Mouse (Mus musculus) midbrain, embryonic 15.5 days (tissue): ENCODE measurements around the gene E330021D16Rik. TPM values are rescaled to one million over a fixed set of nuclear protein-coding genes. Genes with fewer than 3 reads are reported as not detected.

Experiments used
- ATAC-seq: fragments of 200-750 bp; cut with Nextera tagmentation; replicated peaks from 2 replicates; pipeline ENCODE4 v1.8.0; 2017; ENCODE audit warnings: moderate TSS enrichment
- H3K27ac ChIP-seq: fragments of 300-500 bp; sonication (generic); 2 replicates; pipeline ENCODE4 v1.5.1; 2015; ENCODE audit warnings: mild to moderate bottlenecking, inconsistent platforms
- H3K27me3 ChIP-seq: fragments of 300-500 bp; sonication (generic); replicated peaks from 2 replicates; pipeline ENCODE4 v1.6.1; 2015; ENCODE audit warnings: inconsistent platforms
- H3K36me3 ChIP-seq: fragments of 300-500 bp; sonication (generic); replicated peaks from 2 replicates; pipeline ENCODE4 v1.6.1; 2015; ENCODE audit warnings: inconsistent platforms
- H3K4me1 ChIP-seq: fragments of 300-500 bp; sonication (generic); 2 replicates; pipeline ENCODE4 v1.6.1; 2015; ENCODE audit warnings: inconsistent platforms
- H3K4me2 ChIP-seq: fragments of 300-500 bp; sonication (generic); 2 replicates; pipeline ENCODE4 v1.6.1; 2015; ENCODE audit warnings: inconsistent platforms, mild to moderate bottlenecking, moderate library complexity
- H3K4me3 ChIP-seq: fragments of 300-500 bp; sonication (generic); 2 replicates; pipeline ENCODE4 v1.5.1; 2015; ENCODE audit warnings: mild to moderate bottlenecking, inconsistent platforms
- H3K9ac ChIP-seq: fragments of 300-500 bp; sonication (generic); 2 replicates; pipeline ENCODE4 v1.6.1; 2015; ENCODE audit warnings: mild to moderate bottlenecking, inconsistent platforms
- H3K9me3 ChIP-seq: fragments of 300-500 bp; sonication (generic); 2 replicates; pipeline ENCODE4 v1.6.1; 2016; ENCODE audit warnings: inconsistent platforms
- WGBS: fragments of 180-500 bp; shearing (Covaris S2); methylation state at CpG from one replicate; pipeline ENCODE4 v1.1.7; 2015; ENCODE audit warnings: mixed read lengths; 5-methylcytosine and 5-hydroxymethylcytosine counted together
- polyA plus RNA-seq: library from polyadenylated mRNA; unstranded; fragments of >200 nt; fragmentation: Nextera tagmentation; extraction: Ambion mirVana; gene quantifications from 2 replicates; pipeline ENCODE4 v1.2.1, GENCODE M21; 2015

Gene E330021D16Rik
- polyA plus RNA-seq, 1 experiment from 2014 or later: not detected

- Histone ChIP-seq H3K4me2 (no peak overlapping the region), H3K9ac (no peak overlapping the region), H3K4me1 (no peaks in the 10 kb centered on the region), H3K4me3 (no peak overlapping the region), H3K27ac (no peak overlapping the region), H3K9me3 (no peaks in the 10 kb centered on the region), H3K27me3 (no peaks in the 10 kb centered on the region), H3K36me3 (no peaks in the 10 kb centered on the region)
- 64% methylated on average over 8 of the region's 8 CpGs for WGBS
- no peak for ATAC-seq
These were observed 3.0 kb upstream of the E330021D16Rik start for GRCm38 (mm10) chr6:136418333-136418848.

DNA sequence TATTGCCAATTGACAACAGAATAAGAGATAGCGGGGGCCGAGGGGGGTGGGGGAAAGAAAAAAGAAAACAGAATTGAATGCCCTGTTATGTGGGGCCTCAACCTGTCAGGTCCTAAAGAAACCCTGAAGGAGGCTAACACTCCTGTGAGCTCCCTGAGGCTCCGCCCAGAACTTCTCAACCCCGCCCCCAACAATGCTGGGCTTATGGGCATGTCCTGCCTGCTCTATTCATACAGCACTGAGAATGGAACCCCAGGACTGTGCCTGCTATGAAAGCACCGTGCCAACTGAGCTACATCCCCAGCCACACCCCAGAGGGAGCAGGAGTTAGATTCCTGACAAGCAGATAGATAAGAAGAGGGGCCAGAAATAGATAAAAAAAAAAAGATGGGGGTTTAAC is 2.5 kb upstream of the E330021D16Rik start:
- no peaks in the 10 kb centered on the region for H3K9me3 ChIP-seq
- H3K4me1 ChIP-seq: no peaks in the 10 kb centered on the region
- H3K36me3 ChIP-seq: no peaks in the 10 kb centered on the region
- no peak overlapping the region for H3K27ac ChIP-seq
- no peaks in the 10 kb centered on the region for H3K27me3 ChIP-seq
- H3K4me3 ChIP-seq: no peak overlapping the region
- H3K9ac ChIP-seq: no peak overlapping the region
- ATAC-seq: no peak
- no peak overlapping the region for H3K4me2 ChIP-seq
- 65% methylated on average over 5 of the region's 5 CpGs for WGBS

DNA sequence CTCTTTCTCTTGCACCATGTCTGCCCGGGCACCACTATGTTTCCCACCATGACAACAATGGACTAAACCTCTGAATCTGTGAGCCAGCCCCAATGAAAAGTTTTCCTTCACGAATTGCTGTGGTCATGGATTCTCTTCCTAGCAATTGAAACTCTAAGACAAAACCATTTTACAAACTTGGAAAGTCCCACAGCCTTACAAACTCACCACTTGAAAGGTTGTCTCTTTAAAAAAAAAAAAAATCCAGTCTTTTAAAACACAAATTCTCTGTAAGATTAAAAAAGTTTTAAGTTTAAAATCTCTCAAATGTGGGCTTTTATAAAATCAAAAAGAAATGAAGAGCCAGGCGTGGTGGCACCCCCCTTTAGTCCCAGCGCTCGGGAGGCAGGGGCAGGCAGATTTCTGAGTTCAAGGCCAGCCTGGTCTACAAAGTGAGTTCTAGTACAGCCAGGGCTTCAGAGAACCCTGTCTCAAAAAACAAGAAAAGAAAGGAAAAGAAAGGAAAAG is 1.5 kb downstream of the E330021D16Rik start:
- H3K9me3 ChIP-seq: no peaks in the 10 kb centered on the region
- no peak overlapping the region for H3K9ac ChIP-seq

GRCm38 (mm10) chr6:136407608-136408192 is 7.7 kb downstream of the E330021D16Rik start:
- Histone ChIP-seq H3K4me1 (no peaks in the 10 kb centered on the region), H3K4me3 (no peak overlapping the region), H3K4me2 (no peak overlapping the region), H3K36me3 (no peaks in the 10 kb centered on the region), H3K9ac (no peak overlapping the region), H3K27me3 (no peaks in the 10 kb centered on the region), H3K27ac (no peak overlapping the region), H3K9me3 (no peaks in the 10 kb centered on the region)
- no peak for ATAC-seq
- WGBS: 83% methylated on average over 2 of the region's 2 CpGs

More for the DNA sequence above, 1.5 kb downstream of the E330021D16Rik start:
- H3K4me2 ChIP-seq: no peak overlapping the region
- ATAC-seq: no peak
- H3K27ac ChIP-seq: no peak overlapping the region
- no peaks in the 10 kb centered on the region for H3K27me3 ChIP-seq
- 88% methylated on average over 5 of the region's 5 CpGs for WGBS
- H3K4me3 ChIP-seq: no peak overlapping the region
- H3K36me3 ChIP-seq: no peaks in the 10 kb centered on the region
- H3K4me1 ChIP-seq: no peaks in the 10 kb centered on the region

DNA sequence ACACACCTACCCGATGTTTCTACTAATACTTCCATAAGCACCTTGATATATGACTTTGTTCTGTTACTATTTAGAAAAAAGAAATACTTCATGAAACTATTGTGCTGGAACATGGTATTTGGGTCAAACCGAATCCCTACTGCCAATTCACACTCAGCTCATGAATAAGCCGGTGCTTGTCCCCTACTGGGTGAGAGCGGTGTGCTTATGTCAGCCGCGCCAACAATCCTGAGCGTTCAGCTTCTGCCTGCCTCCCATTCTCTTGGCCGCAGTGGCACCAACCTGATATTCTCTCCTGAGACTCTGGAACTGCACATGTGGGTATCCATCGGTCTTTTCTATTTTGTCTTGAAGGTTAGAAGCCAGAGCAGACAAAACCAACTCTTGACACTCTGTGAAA is 18.5 kb downstream of the E330021D16Rik start:
- 90% methylated on average over 9 of the region's 9 CpGs for WGBS

GRCm38 (mm10) chr6:136390262-136390661 is 25.1 kb downstream of the E330021D16Rik start:
- WGBS: 33% methylated on average over 9 of the region's 9 CpGs
- Histone ChIP-seq H3K4me1 (0 out of 2 replicates have a peak, but pooled peaks cover 3% of the 10 kb centered on the region), H3K9me3 (no peaks in the 10 kb centered on the region), H3K36me3 (no peaks in the 10 kb centered on the region), H3K4me3 (no peak overlapping the region), H3K27ac (no peak overlapping the region), H3K4me2 (no peak overlapping the region), H3K27me3 (no peaks in the 10 kb centered on the region), H3K9ac (no peak overlapping the region)
- ATAC-seq: no peak

More for the DNA sequence above, 18.5 kb downstream of the E330021D16Rik start:
- no peak overlapping the region for H3K4me3 ChIP-seq
- no peak overlapping the region for H3K27ac ChIP-seq
- H3K9me3 ChIP-seq: no peaks in the 10 kb centered on the region
- ATAC-seq: no peak
- H3K36me3 ChIP-seq: no peaks in the 10 kb centered on the region
- no peaks in the 10 kb centered on the region for H3K4me1 ChIP-seq
- no peak overlapping the region for H3K4me2 ChIP-seq
- H3K27me3 ChIP-seq: no peaks in the 10 kb centered on the region
- H3K9ac ChIP-seq: no peak overlapping the region

GRCm38 (mm10) chr6:136385287-136385686 is 30.1 kb downstream of the E330021D16Rik start:
- no peaks in the 10 kb centered on the region for H3K27me3 ChIP-seq
- no peak overlapping the region for H3K9ac ChIP-seq
- 76% methylated on average over 7 of the region's 7 CpGs for WGBS
- H3K4me1 ChIP-seq: 0 out of 2 replicates have a peak, but pooled peaks cover 2% of the 10 kb centered on the region
- no peak overlapping the region for H3K4me3 ChIP-seq
- no peaks in the 10 kb centered on the region for H3K9me3 ChIP-seq
- ATAC-seq: no peak
- no peak overlapping the region for H3K27ac ChIP-seq
- H3K36me3 ChIP-seq: no peaks in the 10 kb centered on the region
- H3K4me2 ChIP-seq: no peak overlapping the region

DNA sequence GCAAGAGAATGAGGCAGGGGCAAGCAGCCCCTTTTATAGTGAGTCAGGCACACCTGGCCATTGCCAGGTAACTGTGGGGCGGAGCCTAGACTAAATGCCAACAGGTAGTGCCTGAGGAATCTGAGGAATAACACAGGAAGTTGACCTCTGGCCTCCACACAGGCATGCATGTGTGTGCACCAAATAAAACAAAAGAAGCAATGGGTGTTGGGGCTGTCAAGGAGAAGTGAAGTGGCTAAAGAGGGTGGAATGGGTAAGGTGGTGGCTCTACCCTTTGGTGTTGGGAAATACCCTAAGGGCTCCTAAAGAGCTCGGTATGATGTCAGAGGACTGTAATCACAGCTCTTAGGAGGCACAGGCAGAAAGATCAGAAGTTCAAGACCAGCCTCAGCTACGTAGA is 32.2 kb downstream of the E330021D16Rik start:
- WGBS: 91% methylated on average over 3 of the region's 3 CpGs
- Histone ChIP-seq H3K4me1 (no peaks in the 10 kb centered on the region), H3K4me2 (no peak overlapping the region), H3K36me3 (no peaks in the 10 kb centered on the region), H3K4me3 (no peak overlapping the region), H3K27me3 (no peaks in the 10 kb centered on the region), H3K9ac (no peak overlapping the region), H3K27ac (no peak overlapping the region), H3K9me3 (no peaks in the 10 kb centered on the region)
- no peak for ATAC-seq

GRCm38 (mm10) chr6:136376097-136376496 is 39.3 kb downstream of the E330021D16Rik start:
- H3K4me1 ChIP-seq: no peaks in the 10 kb centered on the region
- no peaks in the 10 kb centered on the region for H3K9me3 ChIP-seq
- H3K27ac ChIP-seq: no peak overlapping the region

DNA sequence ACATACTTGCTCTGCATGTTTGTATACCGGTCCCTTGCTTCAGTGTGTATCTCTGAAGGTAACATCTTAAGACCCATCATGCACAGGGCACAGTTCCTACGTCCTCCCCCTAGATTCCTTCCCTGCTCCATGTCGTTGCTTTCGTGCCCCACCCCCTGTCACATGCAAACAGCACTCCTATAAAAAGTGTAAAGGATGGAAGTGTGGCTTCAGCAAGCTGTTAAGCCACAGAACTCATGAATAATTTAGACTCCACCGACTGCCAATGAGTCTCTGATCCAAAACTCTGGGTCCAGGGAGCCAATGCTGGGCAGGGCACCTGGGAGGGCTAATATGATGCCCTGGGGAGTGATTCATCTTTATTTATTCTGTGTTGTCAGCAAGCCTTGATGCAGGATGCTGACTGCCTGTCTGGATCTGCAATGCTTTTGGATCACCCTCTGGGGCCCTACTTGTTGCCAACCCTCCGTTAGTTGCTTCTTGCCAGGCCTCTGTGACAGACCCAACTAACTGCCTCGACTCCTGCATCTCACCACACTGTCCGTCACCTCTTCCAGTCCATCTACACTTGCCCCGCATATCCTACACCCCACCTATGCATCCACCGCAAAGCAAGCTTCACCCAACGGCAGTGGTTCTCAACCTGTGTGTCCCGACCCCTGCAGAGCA is 50.8 kb downstream of the E330021D16Rik start:
- WGBS: 72% methylated on average over 12 of the region's 12 CpGs
- H3K27me3 ChIP-seq: no peaks in the 10 kb centered on the region

More at GRCm38 (mm10) chr6:136376097-136376496, 39.3 kb downstream of the E330021D16Rik start:
- no peak overlapping the region for H3K4me3 ChIP-seq
- H3K9ac ChIP-seq: no peak overlapping the region
- no peaks in the 10 kb centered on the region for H3K36me3 ChIP-seq
- no peaks in the 10 kb centered on the region for H3K27me3 ChIP-seq
- no peak overlapping the region for H3K4me2 ChIP-seq
- ATAC-seq: no peak

GRCm38 (mm10) chr6:136364008-136364407 is 51.4 kb downstream of the E330021D16Rik start:
- WGBS: 55% methylated on average over 4 of the region's 4 CpGs
- no peaks in the 10 kb centered on the region for H3K9me3 ChIP-seq
- H3K36me3 ChIP-seq: no peaks in the 10 kb centered on the region
- H3K27me3 ChIP-seq: no peaks in the 10 kb centered on the region
- no peak overlapping the region for H3K27ac ChIP-seq
- no peak overlapping the region for H3K9ac ChIP-seq
- ATAC-seq: no peak
- no peaks in the 10 kb centered on the region; the same call in 1 of the 2 replicates for H3K4me1 ChIP-seq
- no peak overlapping the region for H3K4me2 ChIP-seq
- H3K4me3 ChIP-seq: no peak overlapping the region

More for the DNA sequence above, 50.8 kb downstream of the E330021D16Rik start:
- H3K4me3 ChIP-seq: no peak overlapping the region
- no peaks in the 10 kb centered on the region; the same call in 1 of the 2 replicates for H3K4me1 ChIP-seq
- H3K36me3 ChIP-seq: no peaks in the 10 kb centered on the region
- no peaks in the 10 kb centered on the region for H3K9me3 ChIP-seq
- no peak; the same call in 1 of the 2 replicates for ATAC-seq
- H3K27ac ChIP-seq: no peak overlapping the region
- H3K4me2 ChIP-seq: no peak overlapping the region
- no peak overlapping the region for H3K9ac ChIP-seq

DNA sequence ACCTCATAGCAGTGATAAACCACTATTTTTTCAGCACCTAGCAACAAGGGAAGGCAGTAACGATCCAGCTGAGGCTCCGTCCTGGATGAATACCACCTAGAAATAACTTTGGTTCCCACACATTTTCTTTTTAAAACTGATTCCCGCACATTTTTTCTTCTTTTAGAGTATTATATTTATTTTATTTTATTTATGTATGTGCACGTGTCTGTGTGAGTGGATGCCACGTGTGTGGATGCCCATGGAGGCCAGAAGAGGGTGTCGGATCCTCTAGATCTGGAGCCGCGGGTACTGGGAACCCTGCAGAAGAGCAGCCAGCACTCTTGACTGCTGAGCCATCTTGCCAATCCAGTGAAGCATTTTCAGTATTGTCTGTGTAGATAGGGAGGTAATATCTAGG is 52.1 kb downstream of the E330021D16Rik start:
- Histone ChIP-seq H3K4me2 (no peak overlapping the region), H3K36me3 (no peaks in the 10 kb centered on the region), H3K9ac (no peak overlapping the region), H3K27me3 (no peaks in the 10 kb centered on the region), H3K9me3 (no peaks in the 10 kb centered on the region), H3K27ac (no peak overlapping the region), H3K4me3 (no peak overlapping the region), H3K4me1 (no peaks in the 10 kb centered on the region; the same call in 1 of the 2 replicates)
- ATAC-seq: no peak
- WGBS: 89% methylated on average over 8 of the region's 8 CpGs
